Mouse (Mus musculus): ENCODE results near the gene Txnrd1. TPM values are rescaled to one million over a fixed set of nuclear protein-coding genes. Genes with fewer than 3 reads are reported as not detected.

Txnrd1 gene
- polyA plus RNA-seq, 1 experiment = 69.4 TPM

GRCm38 (mm10) chr10:82925624-82926023 is 91.9 kb downstream of the Txnrd1 start:
- no peak overlapping the region for H3K27ac ChIP-seq (ENCODE audit: insufficient read depth, low read depth, low read length)
- TF ChIP-seq POLR2A (IDR thresholded peaks at IDR 0.05; ENCODE audit: low read depth, low read length) (no peak), CTCF (IDR thresholded peaks at IDR 0.05; ENCODE audit: extremely low read depth, insufficient read length, insufficient replicate concordance, low read depth, low read length) (no peak)
- H3K36me3 ChIP-seq (ENCODE audit: control insufficient read depth, insufficient read depth, low read length) = no peaks in the 10 kb centered on the region
- 81% methylated on average over 2 of the region's 2 CpGs for WGBS
- H3K4me3 ChIP-seq (ENCODE audit: low read depth, low read length) = no peak overlapping the region
- no peaks in the 10 kb centered on the region for H3K27me3 ChIP-seq (ENCODE audit: control insufficient read depth, insufficient read depth, low read length)
- H3K4me1 ChIP-seq (ENCODE audit: control insufficient read depth, insufficient read depth, insufficient read length, low read length) = no peaks in the 10 kb centered on the region

- Histone ChIP-seq H3K4me3 (ENCODE audit: low read depth, low read length) (no peak overlapping the region), H3K27me3 (ENCODE audit: control insufficient read depth, insufficient read depth, low read length) (no peaks in the 10 kb centered on the region), H3K27ac (ENCODE audit: insufficient read depth, low read depth, low read length) (no peak overlapping the region), H3K36me3 (ENCODE audit: control insufficient read depth, insufficient read depth, low read length) (no peaks in the 10 kb centered on the region), H3K4me1 (ENCODE audit: control insufficient read depth, insufficient read depth, insufficient read length, low read length) (peaks cover 9% of the 10 kb centered on the region; the same call in 1 of the 2 replicates)
- TF ChIP-seq CTCF (IDR thresholded peaks at IDR 0.05; ENCODE audit: extremely low read depth, insufficient read length, insufficient replicate concordance, low read depth, low read length) (no peak), POLR2A (IDR thresholded peaks at IDR 0.05; ENCODE audit: low read depth, low read length) (no peak)
- 68% methylated on average over 13 of the region's 13 CpGs for WGBS
Observed at GRCm38 (mm10) chr10:82935018-82935633, 101.4 kb downstream of the Txnrd1 start.

GRCm38 (mm10) chr10:82935774-82936173 is 102.0 kb downstream of the Txnrd1 start:
- H3K27me3 ChIP-seq (ENCODE audit: control insufficient read depth, insufficient read depth, low read length) = no peaks in the 10 kb centered on the region
- peaks cover 9% of the 10 kb centered on the region; the same call in 1 of the 2 replicates for H3K4me1 ChIP-seq (ENCODE audit: control insufficient read depth, insufficient read depth, insufficient read length, low read length)
- H3K27ac ChIP-seq (ENCODE audit: insufficient read depth, low read depth, low read length) = no peak overlapping the region
- no peak for TF ChIP-seq POLR2A (IDR thresholded peaks at IDR 0.05; ENCODE audit: low read depth, low read length)
- TF ChIP-seq CTCF (IDR thresholded peaks at IDR 0.05; ENCODE audit: extremely low read depth, insufficient read length, insufficient replicate concordance, low read depth, low read length) = no peak
- no peaks in the 10 kb centered on the region for H3K36me3 ChIP-seq (ENCODE audit: control insufficient read depth, insufficient read depth, low read length)
- H3K4me3 ChIP-seq (ENCODE audit: low read depth, low read length) = no peak overlapping the region
- 24% methylated on average over 6 of the region's 6 CpGs for WGBS

Other genes starting within 250 kb of the Txnrd1 start
- gene 1190007I07Rik, start 210.7 kb upstream of the Txnrd1 start, polyA plus RNA-seq (2012; rRNA removed) = 27.1 and 30.6 TPM in 2 replicates
- gene Tdg, start 204.1 kb upstream of the Txnrd1 start, polyA plus RNA-seq (2012; rRNA removed) = 7.3 and 11.5 TPM in 2 replicates
- gene Glt8d2, start 143.3 kb upstream of the Txnrd1 start, polyA plus RNA-seq (2012; rRNA removed) = 0.15 and 0.56 TPM in 2 replicates
- gene Hcfc2, start 137.8 kb upstream of the Txnrd1 start, polyA plus RNA-seq (2012; rRNA removed) = 3.1 and 5.0 TPM in 2 replicates
- 1.2 and 5.2 TPM in 2 replicates for gene Nfyb, start 69.8 kb upstream of the Txnrd1 start, polyA plus RNA-seq (2012; rRNA removed)
- 0.43 and 0.48 TPM in 2 replicates for gene Eid3, start 32.7 kb downstream of the Txnrd1 start, polyA plus RNA-seq (2012; rRNA removed)
- 3.7 and 5.5 TPM in 2 replicates for gene Chst11, start 151.5 kb downstream of the Txnrd1 start, polyA plus RNA-seq (2012; rRNA removed)

Data from small intestine, adult 2 months (tissue).